Mouse (Mus musculus) neural tube, embryonic 12.5 days (tissue): Measurements from ENCODE around the gene Nbeal2. TPM values are rescaled to one million over a fixed set of nuclear protein-coding genes. Genes with fewer than 3 reads are reported as not detected.

Source experiments
- ATAC-seq: fragments of 200-750 bp; cut with Nextera tagmentation; 2 replicates; pipeline ENCODE4 v1.8.0; 2017; ENCODE audit warnings: low read depth, mild to moderate bottlenecking, moderate TSS enrichment, moderate library complexity; ENCODE audit not compliant: low FRiP score
- H3K27ac ChIP-seq: fragments of 300-500 bp; sonication (generic); 2 replicates; pipeline ENCODE4 v1.5.1; 2016
- H3K27me3 ChIP-seq: fragments of 300-500 bp; sonication (generic); replicated peaks from 2 replicates; pipeline ENCODE4 v1.6.1; 2016; ENCODE audit warnings: mild to moderate bottlenecking
- H3K36me3 ChIP-seq: fragments of 300-500 bp; sonication (generic); 2 replicates; pipeline ENCODE4 v1.6.1; 2016; ENCODE audit warnings: mild to moderate bottlenecking
- H3K4me1 ChIP-seq: fragments of 300-500 bp; sonication (generic); 2 replicates; pipeline ENCODE4 v1.6.1; 2016
- H3K4me2 ChIP-seq: fragments of 300-500 bp; sonication (generic); replicated peaks from 2 replicates; pipeline ENCODE4 v1.6.1; 2016; ENCODE audit warnings: mild to moderate bottlenecking
- H3K4me3 ChIP-seq: fragments of 300-500 bp; sonication (generic); 2 replicates; pipeline ENCODE4 v1.5.1; 2016
- H3K9ac ChIP-seq: fragments of 300-500 bp; sonication (generic); 2 replicates; pipeline ENCODE4 v1.6.1; 2016; ENCODE audit warnings: mild to moderate bottlenecking
- H3K9me3 ChIP-seq: fragments of 300-500 bp; sonication (generic); 2 replicates; pipeline ENCODE4 v1.6.1; 2016; ENCODE audit warnings: mild to moderate bottlenecking
- WGBS: fragments of 180-500 bp; shearing (Covaris S2); methylation state at CpG from one replicate; pipeline ENCODE4 v1.1.7; 2016; 5-methylcytosine and 5-hydroxymethylcytosine counted together
- polyA plus RNA-seq: library from polyadenylated mRNA; unstranded; fragments of >200 nt; fragmentation: Nextera tagmentation; extraction: Ambion mirVana; gene quantifications from 2 replicates; pipeline ENCODE4 v1.2.1, GENCODE M21; 2016

Nbeal2 gene
- polyA plus RNA-seq, 1 experiment from 2014 or later, result 2.6 TPM

- Histone ChIP-seq H3K27ac (no peak overlapping the region), H3K9ac (no peak overlapping the region), H3K27me3 (peaks cover 28% of the 10 kb centered on the region), H3K9me3 (no peaks in the 10 kb centered on the region), H3K4me3 (no peak overlapping the region), H3K4me2 (0 out of 2 replicates have a peak overlapping the region, but pooled peaks have one; percentile 12), H3K4me1 (0 out of 2 replicates have a peak, but pooled peaks cover 6% of the 10 kb centered on the region), H3K36me3 (no peaks in the 10 kb centered on the region)
- WGBS, result 7% methylated on average over 19 of the region's 19 CpGs
- ATAC-seq, result no peak
Measured at GRCm38 (mm10) chr9:110635225-110635624, 18.7 kb downstream of the Nbeal2 start.

- 88% methylated on average over 17 of the region's 17 CpGs for WGBS
- Histone ChIP-seq H3K27ac (no peak overlapping the region), H3K4me3 (no peak overlapping the region), H3K9me3 (no peaks in the 10 kb centered on the region), H3K36me3 (no peaks in the 10 kb centered on the region), H3K4me2 (no peak overlapping the region), H3K9ac (no peak overlapping the region), H3K4me1 (0 out of 2 replicates have a peak, but pooled peaks cover 6% of the 10 kb centered on the region), H3K27me3 (peaks cover 28% of the 10 kb centered on the region)
- ATAC-seq, result no peak
Measured at GRCm38 (mm10) chr9:110633882-110634281, 20.1 kb downstream of the Nbeal2 start.

- Histone ChIP-seq H3K4me3 (no peak overlapping the region), H3K27me3 (peaks cover 28% of the 10 kb centered on the region), H3K9ac (0 out of 2 replicates have a peak overlapping the region, but pooled peaks have one; percentile 17), H3K9me3 (no peaks in the 10 kb centered on the region), H3K4me1 (0 out of 2 replicates have a peak, but pooled peaks cover 6% of the 10 kb centered on the region), H3K4me2 (no peak overlapping the region), H3K36me3 (no peaks in the 10 kb centered on the region; the same call in 1 of the 2 replicates), H3K27ac (no peak overlapping the region)
- no peak for ATAC-seq
- 82% methylated on average over 15 of the region's 15 CpGs for WGBS
Measured at GRCm38 (mm10) chr9:110632671-110633070, 21.3 kb downstream of the Nbeal2 start.

GRCm38 (mm10) chr9:110631651-110632275, 22.2 kb downstream of the Nbeal2 start:
- Histone ChIP-seq H3K4me1 (0 out of 2 replicates have a peak, but pooled peaks cover 6% of the 10 kb centered on the region), H3K4me2 (peak overlapping the region; percentile 59), H3K4me3 (peak overlapping the region; percentile 18), H3K9me3 (no peaks in the 10 kb centered on the region), H3K27me3 (peaks cover 28% of the 10 kb centered on the region), H3K9ac (0 out of 2 replicates have a peak overlapping the region, but pooled peaks have one; percentile 22), H3K27ac (no peak overlapping the region), H3K36me3 (no peaks in the 10 kb centered on the region; the same call in 1 of the 2 replicates)
- WGBS, result 10% methylated on average over 30 of the region's 30 CpGs
- ATAC-seq, result 0 out of 2 replicates have a peak, but pooled peaks have one; percentile 45

- Histone ChIP-seq H3K4me2 (peak overlapping the region; percentile 59), H3K4me1 (0 out of 2 replicates have a peak, but pooled peaks cover 6% of the 10 kb centered on the region), H3K9ac (0 out of 2 replicates have a peak overlapping the region, but pooled peaks have one; percentile 22), H3K27ac (no peak overlapping the region), H3K9me3 (no peaks in the 10 kb centered on the region), H3K36me3 (no peaks in the 10 kb centered on the region; the same call in 1 of the 2 replicates), H3K27me3 (peaks cover 28% of the 10 kb centered on the region), H3K4me3 (peak overlapping the region; percentile 18)
- peak; percentile 64; the same call in 1 of the 2 replicates for ATAC-seq
- WGBS, result 11% methylated on average over 10 of the region's 10 CpGs
Measured at GRCm38 (mm10) chr9:110631191-110631590, 22.8 kb downstream of the Nbeal2 start.

GRCm38 (mm10) chr9:110630171-110630570, 23.8 kb downstream of the Nbeal2 start:
- H3K4me3 ChIP-seq, result no peak overlapping the region

GRCm38 (mm10) chr9:110625350-110625908, 28.5 kb downstream of the Nbeal2 start:
- WGBS, result 71% methylated on average over 11 of the region's 11 CpGs
- Histone ChIP-seq H3K36me3 (peaks cover 15% of the 10 kb centered on the region), H3K27me3 (no peaks in the 10 kb centered on the region), H3K27ac (peak overlapping the region; percentile 62; the same call in 1 of the 2 replicates), H3K9me3 (no peaks in the 10 kb centered on the region), H3K4me1 (peaks cover 26% of the 10 kb centered on the region), H3K4me3 (peak overlapping the region; percentile 52), H3K9ac (peak overlapping the region; percentile 72), H3K4me2 (peak overlapping the region; percentile 97)
- peak; percentile 4; the same call in 1 of the 2 replicates for ATAC-seq

More at GRCm38 (mm10) chr9:110630171-110630570, 23.8 kb downstream of the Nbeal2 start:
- no peaks in the 10 kb centered on the region for H3K9me3 ChIP-seq
- no peak overlapping the region for H3K4me2 ChIP-seq
- 93% methylated on average over 15 of the region's 15 CpGs for WGBS
- H3K9ac ChIP-seq, result no peak overlapping the region
- H3K36me3 ChIP-seq, result no peaks in the 10 kb centered on the region; the same call in 1 of the 2 replicates
- H3K27ac ChIP-seq, result no peak overlapping the region
- no peak for ATAC-seq
- H3K27me3 ChIP-seq, result peaks cover 22% of the 10 kb centered on the region
- H3K4me1 ChIP-seq, result peaks cover 10% of the 10 kb centered on the region; the same call in 1 of the 2 replicates

GRCm38 (mm10) chr9:110624361-110625166, 29.4 kb downstream of the Nbeal2 start, which contains the start of gene Nradd:
Gene Nradd, minus strand, starts transcription at chr9:110624452.
- Histone ChIP-seq H3K4me3 (peak within 1 kb of the TSS; percentile 52), H3K36me3 (peaks cover 23% of the 10 kb centered on the region), H3K4me2 (peak within 1 kb of the TSS; percentile 97), H3K9me3 (no peaks in the 10 kb centered on the region), H3K4me1 (peaks cover 26% of the 10 kb centered on the region), H3K27ac (peak within 1 kb of the TSS; percentile 70), H3K9ac (peak within 1 kb of the TSS; percentile 72), H3K27me3 (no peaks in the 10 kb centered on the region)
- WGBS, result 1% methylated on average over 41 of the region's 41 CpGs
- peak; percentile 97 for ATAC-seq

GRCm38 (mm10) chr9:110623416-110624195, 30.4 kb downstream of the Nbeal2 start:
- peak overlapping the region; percentile 72 for H3K9ac ChIP-seq
- WGBS, result 39% methylated on average over 8 of the region's 8 CpGs
- H3K36me3 ChIP-seq, result peaks cover 33% of the 10 kb centered on the region
- peaks cover 26% of the 10 kb centered on the region for H3K4me1 ChIP-seq
- ATAC-seq, result no peak
- H3K4me3 ChIP-seq, result peak overlapping the region; percentile 52
- H3K4me2 ChIP-seq, result peak overlapping the region; percentile 97
- H3K9me3 ChIP-seq, result no peaks in the 10 kb centered on the region
- H3K27me3 ChIP-seq, result no peaks in the 10 kb centered on the region
- peak overlapping the region; percentile 70 for H3K27ac ChIP-seq

GRCm38 (mm10) chr9:110622621-110623219, 31.2 kb downstream of the Nbeal2 start:
- no peak for ATAC-seq
- Histone ChIP-seq H3K4me3 (no peak overlapping the region), H3K27ac (no peak overlapping the region), H3K9ac (no peak overlapping the region), H3K36me3 (peaks cover 41% of the 10 kb centered on the region), H3K4me2 (peak overlapping the region; percentile 97; the same call in 1 of the 2 replicates), H3K27me3 (no peaks in the 10 kb centered on the region), H3K4me1 (peaks cover 26% of the 10 kb centered on the region), H3K9me3 (no peaks in the 10 kb centered on the region)
- WGBS, result 86% methylated on average over 12 of the region's 12 CpGs

GRCm38 (mm10) chr9:110620685-110621084, 33.3 kb downstream of the Nbeal2 start:
- peaks cover 26% of the 10 kb centered on the region for H3K4me1 ChIP-seq
- no peaks in the 10 kb centered on the region for H3K9me3 ChIP-seq
- ATAC-seq, result no peak
- peaks cover 56% of the 10 kb centered on the region for H3K36me3 ChIP-seq
- no peak overlapping the region for H3K4me2 ChIP-seq
- no peaks in the 10 kb centered on the region for H3K27me3 ChIP-seq
- no peak overlapping the region for H3K27ac ChIP-seq
- H3K4me3 ChIP-seq, result no peak overlapping the region
- 94% methylated on average over 7 of the region's 7 CpGs for WGBS
- no peak overlapping the region for H3K9ac ChIP-seq
